Comparison of ENCODE assay signal across 14 mouse cellular contexts in the genomic region with DNA sequence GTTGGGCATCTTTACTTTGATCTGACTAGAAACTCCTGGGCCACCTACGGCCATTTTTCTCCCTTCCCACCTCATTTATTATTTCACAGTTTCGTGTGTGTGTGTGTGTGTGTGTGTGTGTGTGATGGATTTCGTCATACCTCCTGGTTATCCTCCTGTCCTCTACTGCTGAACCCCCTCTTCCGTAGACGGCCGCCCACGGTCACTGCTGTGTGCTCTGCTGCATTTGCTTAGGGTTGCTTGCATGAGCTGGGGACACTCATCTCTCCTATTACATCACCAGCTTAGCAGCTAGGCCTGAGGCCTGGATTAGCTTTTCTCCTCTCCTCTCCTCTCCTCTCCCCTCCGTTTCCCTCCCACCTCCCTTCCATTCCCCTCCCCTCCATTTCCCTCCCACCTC. TPM values are rescaled to one million over a fixed set of nuclear protein-coding genes. Genes with fewer than 3 reads are reported as not detected.
DNase-seq lines count a peak whose midpoint lies in the region.
"Had no signal": no experiment of that assay in that cellular context is flagged by ENCODE, and none has a peak within 500 bp of the region (broad histone marks: within the 10 kb centered on the region; RNA-seq: fewer than 3 reads in every experiment).

No protein-coding gene starts in this region.

- peak; percentile 1 to 35 for DNase-seq in kidney, postnatal 25 days
- DNase-seq in kidney, postnatal 10 days = no peak
- DNase-seq in thymus, postnatal 4 days = peak; percentile 24
- DNase-seq in thymus, postnatal 25 days = no peak
- DNase-seq in layer of hippocampus, adult 18-20 months (ENCODE audit: low spot score in 2 of 2) = peak; percentile 41 to 47
- DNase-seq in gastrocnemius, adult 18-20 months (ENCODE audit: low spot score) = no peak
- DNase-seq in urinary bladder, postnatal 14 days (ENCODE audit: low spot score) = no peak
- DNase-seq: adrenal gland, adult 2 months; cerebellum, postnatal 14 days; embryo, embryonic 11 days; heart, adult 18-20 months; thymus, postnatal 14 days had no signal

RNA-seq across cellular contexts. Expression of a gene that starts 19.3 kb away (rescaled TPM):
- total RNA-seq in layer of hippocampus, adult 18-20 months (2021) = not detected
- not detected for total RNA-seq in gastrocnemius, adult 18-20 months (2021)
- total RNA-seq: adrenal gland, adult 2 months; heart, adult 18-20 months; layer of hippocampus, postnatal 14 days; left cerebral cortex, postnatal 10 days had no signal

RNA-seq across cellular contexts. Expression of a gene that starts 19.4 kb away (rescaled TPM):
- total RNA-seq in layer of hippocampus, adult 18-20 months (2021) = under 1 TPM; 0.46 to 0.50 TPM
- under 1 TPM in 1 of 2 experiments, not detected in 1; 0.18 TPM for total RNA-seq in gastrocnemius, adult 18-20 months (2021)
- total RNA-seq: heart, adult 18-20 months; left cerebral cortex, postnatal 10 days had no signal

RNA-seq across cellular contexts. Expression of a gene that starts 56.0 kb away (rescaled TPM):
- total RNA-seq in layer of hippocampus, adult 18-20 months (2021) = under 1 TPM; 0.53 to 0.69 TPM
- total RNA-seq in gastrocnemius, adult 18-20 months (2021) = 1 to 10 TPM; 1.7 to 2.8 TPM

RNA-seq across cellular contexts. Expression of a gene that starts 56.7 kb away (rescaled TPM):
- 10 to 100 TPM; 42.7 to 43.4 TPM for total RNA-seq in layer of hippocampus, adult 18-20 months (2021)
- total RNA-seq in gastrocnemius, adult 18-20 months (2021) = 10 to 100 TPM; 17.6 to 18.2 TPM

Comparison
In these comparisons a context has a peak if more than half of its experiments do, and no peak if none do; other contexts are left out.
1. DNase-seq: peak in kidney, postnatal 25 days (2 of 2), thymus, postnatal 4 days (single experiment) and layer of hippocampus, adult 18-20 months (2 of 2); none in kidney, postnatal 10 days (single experiment), thymus, postnatal 25 days (single experiment), gastrocnemius, adult 18-20 months (single experiment) and urinary bladder, postnatal 14 days (single experiment).